Mouse (Mus musculus) adrenal gland (tissue): ENCODE results near the gene Flnc.

Experiments used
- intact Hi-C: fragments of 180-260 bp; cut with DNase I; formaldehyde crosslinking; loops from one replicate; pipeline ENCODE4 v1.15.1; 2025

The Flnc gene

DNA sequence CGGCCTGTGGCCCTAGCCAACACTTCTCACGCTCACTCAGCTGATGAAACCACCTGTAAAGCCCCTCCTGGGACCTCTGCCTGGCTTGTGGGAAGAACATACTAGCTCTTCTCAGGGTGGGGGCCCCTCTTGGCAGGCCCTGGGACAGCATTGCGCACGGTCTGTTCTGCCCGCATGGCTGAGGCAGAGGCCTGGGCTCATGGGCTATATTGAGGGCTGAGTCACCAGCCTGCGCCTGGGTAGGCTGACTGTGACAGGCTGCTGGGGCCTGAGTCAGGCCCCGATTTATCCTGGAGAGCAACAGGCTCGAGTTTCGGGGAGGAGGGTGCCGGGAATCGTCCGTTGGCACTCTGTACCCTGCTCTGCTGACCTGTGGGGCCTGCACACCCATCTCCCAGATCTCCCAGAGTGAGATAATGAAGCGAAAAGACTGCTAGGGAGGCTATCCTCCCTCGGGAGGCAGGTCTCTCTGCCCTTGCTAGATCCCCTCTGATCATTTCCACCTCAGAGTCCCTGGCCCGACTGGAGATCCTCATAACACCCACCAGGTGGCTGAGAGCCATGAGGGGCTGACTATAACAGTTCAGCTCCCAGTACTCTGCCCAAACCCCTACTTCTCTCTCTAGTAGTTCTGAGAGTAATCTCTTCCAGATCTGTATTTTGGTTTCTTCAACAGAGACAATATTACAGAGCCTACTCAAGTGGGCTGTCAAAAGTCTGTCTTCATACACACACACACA lies 2.2 kb upstream of the Flnc start:
- intact Hi-C loops, result no loop called here

DNA sequence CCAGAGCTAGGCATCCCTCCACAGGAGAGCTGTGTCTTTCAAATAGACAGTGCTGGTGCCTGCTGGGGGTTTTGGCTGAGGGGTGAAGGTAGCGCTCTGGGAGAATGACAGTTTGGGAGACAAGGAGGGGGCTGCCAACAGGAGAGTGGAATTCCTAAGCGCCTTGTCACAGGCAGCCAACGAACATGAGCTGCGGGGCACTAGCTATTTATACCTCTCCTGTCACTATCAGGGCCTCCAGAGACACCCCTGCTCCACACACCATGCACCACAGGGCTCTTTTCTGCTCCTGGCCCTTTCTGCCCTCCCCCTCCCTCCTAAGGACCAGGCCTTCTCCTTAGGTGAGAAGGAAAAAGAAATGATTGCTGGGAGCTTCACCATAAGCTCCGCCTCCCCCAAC lies 1.6 kb upstream of the Flnc start:
- intact Hi-C loops, result no loop called here

DNA sequence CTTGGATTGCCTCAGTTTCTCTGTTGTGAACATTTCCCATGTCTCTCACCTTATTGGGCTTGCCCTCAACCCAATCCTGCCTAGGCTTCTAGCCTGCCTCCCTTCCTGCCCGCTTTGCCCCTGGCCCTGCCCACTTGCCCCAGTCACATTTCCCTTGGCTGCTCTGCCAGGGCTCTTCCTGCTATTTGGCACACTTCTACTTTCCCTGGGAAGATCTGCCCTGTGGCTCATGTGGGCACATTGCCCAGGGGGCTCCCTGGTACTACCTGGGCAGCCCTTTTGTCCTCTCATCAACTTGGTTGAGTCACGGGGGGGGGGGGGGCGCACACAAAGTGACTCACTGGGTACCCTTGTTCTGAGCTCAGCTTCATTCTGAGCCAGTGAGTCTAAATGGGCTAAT lies 900 bp upstream of the Flnc start:
- intact Hi-C loops, result no loop called here

DNA sequence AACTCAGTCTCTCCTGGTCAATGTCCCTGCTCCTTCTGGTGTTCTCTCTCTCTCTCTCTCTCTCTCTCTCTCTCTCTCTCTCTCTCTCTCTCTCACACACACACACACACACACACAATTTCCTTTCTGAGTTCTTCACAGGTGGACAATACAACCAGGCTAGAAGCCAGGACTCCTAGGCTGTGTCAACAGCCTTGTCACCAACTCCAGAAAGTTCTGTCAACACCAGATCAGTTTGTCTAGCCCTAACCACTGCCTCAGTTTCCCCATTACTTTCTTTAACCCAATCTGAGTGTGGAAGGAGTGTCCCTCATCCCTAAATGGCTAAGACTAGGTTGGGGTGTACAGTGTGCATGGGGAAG lies 399 bp upstream of the Flnc start:
- intact Hi-C loops, result no loop called here

DNA sequence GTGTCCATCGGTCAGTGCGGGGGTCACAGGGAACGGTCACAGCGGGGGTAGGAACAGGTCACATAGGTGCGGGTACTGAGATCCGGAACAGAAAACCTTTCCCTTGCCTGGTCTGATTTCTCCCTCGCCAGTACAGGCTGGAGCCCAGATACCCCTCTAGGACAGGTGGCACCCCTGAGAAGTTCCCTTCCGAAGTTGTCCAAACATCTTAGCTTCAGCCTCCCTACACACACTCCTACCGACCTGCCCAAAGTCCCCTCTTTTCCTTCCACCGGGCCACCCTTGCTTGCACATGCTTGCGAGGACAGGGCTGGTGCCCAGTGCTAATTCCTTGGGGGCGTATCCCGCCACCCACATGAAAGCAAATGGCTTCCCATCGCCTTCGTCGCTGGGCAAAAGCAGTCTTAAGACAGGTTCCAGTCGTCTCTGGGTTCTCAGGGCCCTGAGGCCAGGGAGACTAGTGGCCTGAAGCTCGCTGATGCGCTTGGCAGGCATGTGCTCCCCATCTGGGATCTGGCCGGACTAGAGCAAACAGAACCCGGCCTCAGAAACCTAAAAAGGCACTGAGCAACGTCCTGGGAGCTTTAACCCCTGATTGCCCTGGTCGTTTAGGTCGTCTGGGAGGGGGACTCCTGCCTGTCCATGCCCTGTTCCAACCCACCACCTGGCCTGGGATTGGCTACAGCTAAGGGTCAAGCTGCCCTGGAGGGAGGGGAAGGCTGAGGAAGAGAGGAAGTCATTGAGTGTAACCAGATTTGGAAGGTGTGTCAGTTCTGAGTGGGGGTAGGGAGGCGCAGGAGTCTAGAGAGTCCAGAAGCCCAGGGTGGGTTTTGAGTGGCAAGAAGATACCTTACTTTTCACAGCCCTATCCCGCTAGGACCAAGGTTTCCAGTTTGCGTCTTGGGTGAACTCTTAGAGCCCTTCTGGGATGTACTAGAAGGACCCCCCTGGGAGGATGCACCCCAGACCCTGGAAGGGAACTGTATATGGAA lies 1.0 kb downstream of the Flnc start:
- intact Hi-C loops, result no loop called here

DNA sequence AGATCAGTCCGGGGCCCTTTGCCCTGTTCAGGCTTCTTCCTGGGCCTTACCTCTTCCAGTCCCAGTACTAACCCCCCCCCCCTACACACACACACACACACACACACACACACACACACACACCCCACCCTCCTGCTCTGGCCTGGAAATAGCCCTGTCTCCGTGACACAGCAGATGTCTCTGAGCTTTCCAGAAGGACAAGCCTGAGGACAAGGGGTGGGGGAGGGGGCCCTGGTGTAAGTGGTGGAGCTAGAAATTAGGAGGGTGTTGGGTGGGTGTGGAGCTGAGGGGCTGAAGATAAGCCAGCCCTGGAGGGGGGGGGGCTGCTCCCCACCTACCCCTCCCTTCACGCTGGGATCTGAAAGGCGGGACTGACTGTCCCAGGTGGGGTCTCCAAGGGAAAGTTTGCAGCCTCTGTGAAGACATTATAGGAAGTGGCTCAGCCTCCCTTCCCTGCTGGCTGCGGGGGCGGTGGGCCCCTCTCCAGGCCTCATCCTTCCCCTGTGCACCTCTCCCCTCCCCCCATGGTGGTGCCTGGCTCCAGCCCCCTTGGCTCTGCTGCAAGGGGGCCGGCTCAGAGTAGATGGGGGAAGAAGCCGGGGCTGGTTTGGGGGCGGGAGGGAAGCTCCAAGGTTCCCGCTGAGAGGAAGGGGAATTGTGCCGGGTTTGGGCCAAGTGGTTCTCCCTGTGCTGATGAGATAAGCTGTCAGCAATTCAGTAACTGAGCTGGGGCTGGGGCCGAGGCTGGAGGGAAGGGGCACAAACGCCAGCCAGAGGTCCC lies 2.0 kb downstream of the Flnc start:
- intact Hi-C loops, result no loop called here

DNA sequence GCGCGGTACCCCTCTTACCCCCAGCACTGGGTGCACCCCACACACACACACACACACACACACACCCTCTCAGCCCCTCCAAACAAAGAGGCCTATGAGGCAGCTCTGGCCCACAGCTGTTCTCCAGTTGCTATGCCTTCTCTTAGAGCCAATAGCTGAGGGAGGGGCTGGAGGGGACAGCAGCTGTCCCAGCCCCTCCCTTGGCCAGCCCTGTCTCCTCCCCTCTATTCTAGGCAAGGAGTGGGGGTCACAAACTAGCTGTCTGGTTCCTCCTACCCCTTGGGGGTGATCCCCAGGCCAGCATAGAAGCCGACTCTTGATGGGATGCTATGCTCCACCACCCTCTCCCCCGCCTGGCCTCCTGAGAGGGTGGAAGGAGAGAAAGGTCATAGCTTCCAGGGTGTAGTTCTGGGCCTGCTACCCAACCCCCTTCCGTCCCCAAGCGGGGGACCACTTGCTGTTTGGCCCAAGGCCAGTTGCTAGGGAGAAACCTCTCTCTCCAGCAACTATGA lies 2.9 kb downstream of the Flnc start:
- intact Hi-C loops, result no loop called here

DNA sequence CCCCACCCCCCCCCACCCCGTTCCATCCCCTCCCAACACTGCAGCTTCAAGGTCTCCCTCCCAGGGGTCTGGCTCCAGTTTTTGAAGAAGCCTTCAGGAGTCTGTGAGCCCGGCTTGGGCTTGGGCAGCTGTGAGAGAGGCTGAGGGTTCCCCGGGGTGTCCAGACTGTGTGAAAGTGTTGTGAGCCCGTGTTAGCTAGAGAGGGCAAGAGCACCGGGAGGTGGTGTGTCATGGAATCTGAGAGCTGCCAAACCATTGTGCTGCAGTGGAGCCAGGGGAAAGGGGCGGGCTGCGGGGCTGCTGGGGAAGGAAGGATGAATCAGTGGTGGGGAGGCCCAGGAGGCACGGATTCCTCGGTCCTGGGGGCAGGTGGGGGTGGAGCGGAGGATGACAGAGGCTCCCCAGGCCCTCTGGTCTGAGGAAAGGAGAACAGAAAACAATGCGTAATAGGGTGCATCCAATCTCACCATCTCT lies 3.4 kb downstream of the Flnc start:
- intact Hi-C loops, result no loop called here

DNA sequence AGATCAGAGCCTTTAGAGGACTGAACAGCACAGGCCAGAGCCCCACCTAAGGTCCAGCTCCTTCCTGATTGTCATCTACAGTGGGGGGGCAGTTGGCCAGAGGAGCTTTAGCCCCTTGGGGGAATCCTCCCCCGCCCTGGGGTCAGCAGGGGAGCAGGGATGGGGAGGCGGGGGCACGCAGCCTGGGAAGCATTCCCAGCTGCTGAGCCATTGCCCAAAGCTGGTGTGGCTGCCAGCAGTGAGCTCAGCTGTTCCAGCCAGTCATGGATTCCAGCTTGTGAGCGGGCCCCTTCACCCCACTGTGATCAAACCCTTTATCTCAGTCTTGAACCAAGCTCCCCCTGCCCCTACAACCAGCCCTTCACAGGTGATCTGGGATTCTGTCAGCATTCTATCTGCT lies 6.2 kb downstream of the Flnc start:
- intact Hi-C loops, result no loop called here

DNA sequence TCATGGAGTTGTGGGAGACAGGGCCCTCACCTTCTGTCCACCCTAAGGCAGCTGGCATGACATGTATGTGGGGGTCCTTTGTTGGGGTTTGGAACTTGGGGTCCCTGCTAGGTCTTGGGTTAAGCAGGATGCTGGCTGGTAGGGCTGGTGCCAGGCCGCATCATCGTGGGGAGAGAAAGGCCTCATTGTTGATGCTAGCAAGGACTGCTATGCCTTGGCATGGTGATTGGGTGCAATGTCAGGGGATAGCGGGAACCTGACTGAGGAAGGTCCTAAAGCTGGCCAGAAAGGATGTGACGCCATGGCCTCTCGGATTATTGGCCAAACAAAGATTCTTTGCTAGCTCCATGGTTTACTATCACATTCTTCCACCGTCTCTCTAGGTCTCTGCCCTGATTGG lies 6.7 kb downstream of the Flnc start:
- intact Hi-C loops, result loop anchor here (5.0 kb wide), 1 partner anchor 208 kb away; no protein-coding TSS in a partner anchor

DNA sequence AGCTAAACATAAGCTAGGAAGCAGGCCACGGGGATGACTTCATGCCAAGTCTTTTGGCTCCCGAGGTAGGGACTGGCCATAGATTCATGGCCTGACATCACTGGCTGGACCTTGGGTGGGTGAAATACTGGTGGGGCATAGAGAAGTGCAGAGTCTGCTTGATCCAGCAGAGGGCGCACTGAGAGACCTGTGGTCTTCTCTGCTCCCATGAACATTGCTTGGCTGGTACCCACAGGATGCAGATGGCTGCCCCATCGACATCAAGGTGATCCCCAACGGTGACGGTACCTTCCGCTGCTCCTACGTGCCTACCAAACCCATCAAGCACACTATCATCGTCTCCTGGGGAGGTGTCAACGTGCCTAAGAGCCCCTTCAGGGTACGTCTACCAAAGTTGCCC lies 11.7 kb downstream of the Flnc start:
- intact Hi-C loops, result loop anchor here (5.0 kb wide), 1 partner anchor 203 kb away; no protein-coding TSS in a partner anchor

DNA sequence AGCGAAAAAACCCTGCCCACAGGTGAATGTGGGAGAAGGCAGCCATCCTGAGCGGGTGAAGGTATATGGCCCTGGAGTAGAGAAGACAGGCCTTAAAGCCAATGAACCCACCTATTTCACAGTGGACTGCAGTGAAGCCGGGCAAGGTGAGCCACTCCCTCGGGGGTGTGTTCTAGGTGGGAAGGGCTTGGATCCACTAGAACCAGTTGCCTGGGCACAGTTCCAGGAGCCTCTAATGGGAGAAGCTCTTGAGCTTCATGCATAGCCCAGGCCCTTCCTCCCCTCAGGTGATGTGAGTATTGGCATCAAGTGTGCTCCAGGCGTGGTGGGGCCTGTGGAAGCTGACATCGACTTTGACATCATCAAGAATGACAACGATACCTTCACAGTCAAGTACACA lies 12.3 kb downstream of the Flnc start:
- intact Hi-C loops, result no loop called here

DNA sequence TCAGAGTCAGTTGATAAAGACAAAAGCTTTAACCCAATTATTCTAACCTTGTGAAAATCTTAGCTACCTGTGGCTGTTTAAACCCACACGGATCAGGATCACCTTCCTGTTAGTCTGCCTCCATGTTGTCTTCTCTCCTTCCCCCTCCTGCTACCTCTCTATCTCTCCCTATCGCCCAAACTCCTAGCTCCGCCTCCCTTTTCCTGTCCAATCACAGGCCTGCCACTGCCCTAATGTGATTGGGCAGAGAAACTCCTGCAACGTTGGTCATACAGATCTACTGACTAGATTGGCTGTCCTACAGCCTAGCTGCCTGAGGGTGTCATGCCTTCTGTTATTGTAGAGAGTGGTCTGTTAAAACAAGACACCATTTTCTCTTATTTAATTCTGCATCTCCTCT lies 16.8 kb downstream of the Flnc start:
- intact Hi-C loops, result no loop called here

DNA sequence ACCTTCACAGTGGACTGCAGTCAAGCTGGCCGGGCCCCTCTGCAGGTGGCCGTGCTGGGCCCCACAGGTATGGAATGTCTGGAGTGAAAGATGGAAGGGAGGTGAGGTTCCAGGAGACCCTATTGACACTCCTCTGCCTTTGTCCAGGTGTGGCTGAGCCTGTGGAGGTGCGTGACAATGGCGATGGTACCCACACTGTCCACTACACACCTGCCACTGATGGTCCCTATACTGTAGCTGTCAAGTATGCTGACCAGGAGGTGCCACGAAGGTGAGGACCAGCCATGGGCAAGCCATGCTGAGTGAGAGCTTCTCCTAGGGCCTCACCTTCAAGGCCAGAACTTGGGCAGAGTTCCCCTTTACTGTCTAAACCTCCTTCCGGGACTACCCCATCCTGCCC lies 17.6 kb downstream of the Flnc start:
- intact Hi-C loops, result no loop called here

DNA sequence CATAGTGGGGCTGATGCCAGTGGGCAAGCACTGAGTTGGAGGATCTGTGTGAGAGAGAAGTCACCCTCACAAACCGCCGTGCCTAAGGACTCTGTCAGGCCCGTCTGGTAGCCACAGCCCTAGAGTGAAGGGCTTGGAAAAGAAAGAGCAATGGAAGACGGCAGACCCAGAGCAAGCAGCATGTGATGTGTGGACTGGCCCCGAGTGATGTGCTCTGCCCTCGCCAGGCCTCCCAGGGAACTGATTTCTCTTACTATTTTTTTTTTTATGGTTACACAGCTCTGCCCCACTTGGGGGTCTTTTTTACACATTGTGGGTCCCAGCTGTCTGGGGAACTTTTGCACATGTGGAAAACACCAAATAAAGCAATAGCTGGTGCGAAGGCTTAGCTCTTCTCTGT lies 28.4 kb downstream of the Flnc start:
- intact Hi-C loops, result no loop called here

DNA sequence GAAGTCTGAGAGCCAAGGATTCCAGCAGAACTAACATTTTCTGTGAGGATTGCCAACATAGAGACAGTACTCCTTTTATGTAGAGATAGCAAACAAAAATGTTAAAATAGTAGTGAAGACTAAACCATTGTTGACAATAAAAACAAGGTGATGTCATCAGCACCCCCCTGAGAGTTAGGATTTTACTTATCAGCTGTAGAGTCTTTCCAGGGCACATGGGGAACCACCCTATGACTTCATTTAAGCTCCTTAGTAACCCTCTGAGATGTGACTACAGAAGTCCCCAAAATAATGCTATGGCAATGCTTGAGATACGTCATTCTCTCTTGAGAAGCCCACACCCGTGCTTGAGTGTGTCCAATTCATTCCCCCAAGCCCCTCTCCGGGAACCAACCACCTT lies 30.3 kb downstream of the Flnc start:
- intact Hi-C loops, result no loop called here

DNA sequence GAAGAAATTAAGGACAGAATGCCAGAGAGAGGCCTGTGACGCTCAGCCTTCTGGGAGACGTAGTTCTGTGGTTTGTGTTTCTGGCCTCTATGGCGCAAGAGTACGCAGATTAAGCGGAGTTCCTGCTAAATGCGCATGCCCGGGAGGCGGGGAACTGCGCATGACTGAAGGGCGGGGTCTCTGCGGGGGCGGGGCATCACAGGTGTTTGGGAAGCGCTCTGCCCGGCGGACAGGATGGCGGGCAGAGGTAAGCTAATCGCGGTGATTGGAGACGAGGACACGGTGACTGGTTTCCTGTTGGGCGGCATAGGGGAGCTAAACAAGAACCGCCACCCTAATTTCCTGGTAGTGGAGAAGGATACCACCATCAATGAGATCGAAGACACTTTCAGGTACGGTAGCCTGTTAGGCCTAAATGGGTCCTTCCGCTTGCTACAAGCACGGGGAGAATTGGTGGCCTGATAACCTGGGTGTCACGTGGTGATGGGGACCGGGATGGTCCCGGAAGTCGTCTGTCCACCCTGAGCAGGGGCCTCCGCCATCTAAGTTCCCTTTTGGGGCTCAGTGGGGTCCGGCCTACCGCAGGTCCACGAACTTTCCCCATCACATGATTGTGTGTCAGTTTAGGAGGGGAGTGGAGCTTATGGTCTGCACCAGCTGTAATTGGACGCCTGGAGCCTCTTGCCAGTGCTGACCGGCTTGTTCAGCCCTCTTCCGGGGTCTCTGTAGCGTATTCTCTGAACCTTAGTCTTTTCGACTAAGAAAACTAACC lies 34.7 kb downstream of the Flnc start, which contains the start of gene Atp6v1f:
Gene Atp6v1f (plus strand): TSS at position 136 of the 772 bp plus-strand sequence.
- intact Hi-C loops, result no loop called here

DNA sequence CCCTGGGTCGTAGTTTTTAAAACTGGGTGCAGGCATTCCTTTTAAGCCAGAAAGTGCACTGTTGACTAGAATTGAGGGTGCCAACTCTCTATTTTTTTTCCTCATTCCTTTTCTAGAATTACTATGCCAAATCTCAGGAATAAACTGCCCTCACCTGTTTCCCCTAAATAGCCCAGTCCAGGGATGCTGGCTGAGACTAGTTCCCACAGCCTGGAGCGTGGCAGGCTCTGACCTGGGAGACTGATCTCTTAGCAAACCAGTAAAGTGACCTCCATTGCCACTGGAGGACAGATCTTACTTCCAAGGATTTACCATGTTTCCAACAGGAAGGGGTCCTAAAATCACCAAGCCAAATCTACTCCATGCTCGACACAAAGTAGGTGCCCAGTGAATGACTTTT lies 35.8 kb downstream of the Flnc start:
- intact Hi-C loops, result no loop called here

DNA sequence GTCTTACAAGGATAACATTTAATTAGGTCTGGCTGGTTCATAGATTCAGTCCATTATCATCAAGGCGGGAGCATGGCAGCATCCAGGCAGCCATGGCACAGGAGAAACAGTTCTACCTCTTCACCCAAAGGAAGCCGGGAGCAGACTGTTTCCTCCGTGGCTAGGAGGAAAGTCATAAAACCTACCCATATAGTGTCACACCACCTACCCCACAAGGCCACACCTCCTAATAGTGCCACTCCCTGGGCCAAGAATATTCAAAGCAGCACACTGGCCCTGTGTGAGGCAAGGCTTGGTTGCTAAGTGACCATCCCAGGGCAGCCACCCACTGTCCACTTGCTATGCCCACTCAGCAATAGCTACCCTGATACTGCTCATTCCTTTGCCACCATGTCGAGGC lies 38.1 kb downstream of the Flnc start, which contains the start of gene Atp6v1fnb:
Gene Atp6v1fnb (plus strand): TSS at position 301 of the 400 bp plus-strand sequence.
- intact Hi-C loops, result no loop called here

DNA sequence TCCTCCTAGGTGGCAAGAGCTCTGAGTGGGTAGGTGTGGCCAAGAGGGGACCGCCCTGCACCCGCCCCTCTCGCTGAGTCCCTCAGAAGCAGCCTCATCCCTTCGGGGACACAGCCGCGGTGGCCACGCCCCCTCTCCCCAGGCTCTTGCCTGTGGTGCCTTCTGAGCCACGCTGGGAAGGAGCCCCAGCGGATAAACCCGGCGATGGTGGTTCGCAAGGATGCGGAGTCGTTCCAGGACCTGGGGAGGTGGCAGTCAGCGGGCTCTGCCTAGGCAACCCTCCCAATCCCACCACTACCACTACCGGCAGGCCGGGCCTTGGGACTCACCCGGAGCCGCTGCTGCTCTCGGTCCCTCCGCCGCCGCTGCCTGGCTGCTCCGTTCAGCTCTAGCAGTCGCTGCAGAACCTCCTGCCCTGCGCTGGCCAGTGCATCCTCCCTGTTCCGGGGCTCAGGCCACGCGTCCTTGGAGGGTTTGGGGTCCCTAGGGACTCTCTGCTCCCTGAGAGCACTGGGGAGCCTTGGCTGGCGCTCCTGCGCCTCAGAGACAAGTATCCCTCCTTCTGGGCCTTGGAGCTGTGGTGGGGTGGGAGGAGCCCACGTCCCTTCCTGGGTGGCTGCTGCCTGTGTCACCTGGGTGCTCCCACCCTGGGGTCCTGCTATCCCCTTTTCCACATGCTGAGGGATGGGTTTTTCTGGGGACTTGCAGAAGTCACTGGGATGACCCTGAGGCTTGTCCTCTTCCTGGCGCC lies 41.1 kb downstream of the Flnc start:
- intact Hi-C loops, result no loop called here
